In genomic region chr11:117585556-117585955, GRCm38 (mm10) we compare ENCODE assay signal across 20 mouse cellular contexts.
"Had no signal": no experiment of that assay in that cellular context is flagged by ENCODE, and none has a peak within 500 bp of the region (broad histone marks: within the 10 kb centered on the region; RNA-seq: fewer than 3 reads in every experiment).

No protein-coding gene starts in this region.

- DNase-seq: liver, postnatal 0 days; lung, adult 2 months; lung, postnatal 14 days; lung, postnatal 36 days; right cerebral cortex, postnatal 25 days; right cerebral cortex, postnatal 4 days; spleen, adult 18-20 months; thymus, adult 2 months; thymus, postnatal 14 days; thymus, postnatal 36 days had no signal

- H3K4me2 ChIP-seq: liver, embryonic 15.5 days; lung, embryonic 15.5 days; midbrain, embryonic 12.5 days; midbrain, embryonic 15.5 days; neural tube, embryonic 12.5 days; stomach, embryonic 15.5 days had no signal

- H3K36me3 ChIP-seq: liver, embryonic 15.5 days; lung, embryonic 15.5 days; midbrain, embryonic 12.5 days; midbrain, embryonic 15.5 days; neural tube, embryonic 12.5 days; stomach, embryonic 15.5 days had no signal

- H3K9me3 ChIP-seq: liver, embryonic 15.5 days; lung, embryonic 15.5 days; midbrain, embryonic 12.5 days; midbrain, embryonic 15.5 days; neural tube, embryonic 12.5 days; stomach, embryonic 15.5 days had no signal

- H3K27ac ChIP-seq: liver, embryonic 15.5 days; lung, embryonic 15.5 days; macrophage; midbrain, embryonic 15.5 days; neural tube, embryonic 12.5 days; stomach, embryonic 15.5 days; stomach, postnatal 0 days had no signal

- H3K4me3 ChIP-seq: liver, embryonic 15.5 days; lung, embryonic 15.5 days; megakaryocyte, embryonic 14.5 days; midbrain, embryonic 12.5 days; midbrain, embryonic 15.5 days; neural tube, embryonic 12.5 days; stomach, embryonic 15.5 days had no signal

- H3K4me1 ChIP-seq: liver, embryonic 15.5 days; lung, embryonic 15.5 days; megakaryocyte, embryonic 14.5 days; neural tube, embryonic 12.5 days had no signal

- ATAC-seq: liver, postnatal 0 days; lung, postnatal 0 days; midbrain, embryonic 15.5 days had no signal

- H3K9ac ChIP-seq: liver, embryonic 15.5 days; liver, postnatal 0 days; lung, embryonic 15.5 days; midbrain, embryonic 12.5 days; midbrain, embryonic 15.5 days; neural tube, embryonic 12.5 days; stomach, embryonic 15.5 days had no signal

- H3K27me3 ChIP-seq: liver, embryonic 15.5 days; lung, embryonic 15.5 days; midbrain, embryonic 12.5 days; midbrain, embryonic 15.5 days; neural tube, embryonic 12.5 days; stomach, embryonic 15.5 days had no signal
